Mouse (Mus musculus) liver, embryonic 14.5 days (tissue): Measurements from ENCODE around the gene Kcnj10. TPM values are rescaled to one million over a fixed set of nuclear protein-coding genes. Genes with fewer than 3 reads are reported as not detected.

Experiments used
- ATAC-seq: fragments of 200-750 bp; cut with Nextera tagmentation; 2 replicates; pipeline ENCODE4 v1.8.0; 2017; ENCODE audit warnings: moderate number of reproducible peaks, mild to moderate bottlenecking, moderate library complexity; ENCODE audit not compliant: insufficient read depth
- DNase-seq, 3 experiments: peaks; one replicate each; pipeline ENCODE4 v3.0.0-alpha.2; 2012 to 2013; ENCODE audit warnings: low read depth in 3 of 3, low spot score in 3 of 3
- H3K27ac ChIP-seq: fragments of 300-500 bp; sonication (generic); 2 replicates; pipeline ENCODE4 v1.5.1; 2014; ENCODE audit warnings: moderate library complexity, mild to moderate bottlenecking, control low read depth, inconsistent platforms
- H3K27me3 ChIP-seq: fragments of 300-500 bp; sonication (generic); 2 replicates; pipeline ENCODE4 v1.6.1; 2014; ENCODE audit warnings: mild to moderate bottlenecking, low read length, moderate library complexity; ENCODE audit not compliant: control insufficient read depth, insufficient read depth
- H3K36me3 ChIP-seq: fragments of 300-500 bp; sonication (generic); replicated peaks from 2 replicates; pipeline ENCODE4 v1.6.1; 2014; ENCODE audit warnings: low read depth; ENCODE audit not compliant: control insufficient read depth, insufficient read depth
- H3K4me1 ChIP-seq, 2 experiments: fragments of 200-500 bp in 1 of 2; fragments of 300-500 bp in 1 of 2; sonication (generic) in 1 of 2; replicated peaks; 2 replicates each; pipeline ENCODE4 v1.6.1; 2012 to 2014; ENCODE audit warnings: antibody characterized with exemption in 1 of 2, inconsistent platforms in 1 of 2, low read length in 1 of 2; ENCODE audit not compliant: control insufficient read depth in 2 of 2, insufficient read depth in 2 of 2
- H3K4me2 ChIP-seq: fragments of 300-500 bp; sonication (generic); 2 replicates; pipeline ENCODE4 v1.6.1; 2014; ENCODE audit warnings: low read depth, mild to moderate bottlenecking, control low read depth, moderate library complexity
- H3K4me3 ChIP-seq, 2 experiments: fragments of 200-500 bp in 1 of 2; fragments of 300-500 bp in 1 of 2; sonication (generic) in 1 of 2; 2 replicates each; pipeline ENCODE4 v1.5.1; 2012 to 2014; ENCODE audit warnings: low read depth in 2 of 2, low read length in 2 of 2, mild to moderate bottlenecking in 2 of 2, control low read depth in 1 of 2, inconsistent platforms in 1 of 2, moderate library complexity in 1 of 2; ENCODE audit not compliant: insufficient read depth in 1 of 2
- H3K9ac ChIP-seq: fragments of 300-500 bp; sonication (generic); replicated peaks from 2 replicates; pipeline ENCODE4 v1.6.1; 2014; ENCODE audit warnings: mild to moderate bottlenecking, control low read depth, moderate library complexity
- H3K9me3 ChIP-seq: fragments of 300-500 bp; sonication (generic); 2 replicates; pipeline ENCODE4 v1.6.1; 2016; ENCODE audit warnings: low read length, mixed read lengths; ENCODE audit not compliant: control insufficient read depth
- CTCF ChIP-seq: IDR thresholded peaks from 2 replicates; pipeline ENCODE4 v1.5.1; 2016; ENCODE audit warnings: antibody characterized with exemption, low read depth, control low read depth
- EP300 ChIP-seq: IDR thresholded peaks from 2 replicates; pipeline ENCODE4 v1.6.1; 2016; ENCODE audit warnings: antibody characterized with exemption, low read depth
- WGBS: fragments of 180-500 bp; shearing (Covaris S2); extraction: QIAGEN DNeasy Blood & Tissue Kit; methylation state at CpG from one replicate; pipeline ENCODE4 v1.1.7; 2014; ENCODE audit not compliant: insufficient replicate concordance; 5-methylcytosine and 5-hydroxymethylcytosine counted together
- polyA plus RNA-seq, 2 experiments: library from polyadenylated mRNA; depleted of rRNA in 1 of 2; stranded (reverse) in 1 of 2; unstranded in 1 of 2; fragments of >200 nt; fragmentation: Nextera tagmentation in 1 of 2; extraction: Ambion mirVana in 1 of 2; gene quantifications; 2 replicates each; pipeline versions ENCODE4 v1.2.1 to v1.2.3; 2012 to 2014

The Kcnj10 gene
- polyA plus RNA-seq, 2 experiments: 0.04 to 0.17 TPM

- DNase-seq: no peak
- H3K4me1 ChIP-seq: no peaks in the 10 kb centered on the region
- H3K9me3 ChIP-seq: no peaks in the 10 kb centered on the region
- H3K27ac ChIP-seq: no peak overlapping the region
- no peak overlapping the region for H3K4me2 ChIP-seq
- H3K4me3 ChIP-seq: no peak overlapping the region
- TF ChIP-seq CTCF (no peak), EP300 (no peak)
- H3K9ac ChIP-seq: no peak overlapping the region
- no peaks in the 10 kb centered on the region for H3K27me3 ChIP-seq
- ATAC-seq: no peak
- WGBS: 50% methylated on average over 3 of the region's 3 CpGs
- no peaks in the 10 kb centered on the region for H3K36me3 ChIP-seq
These were observed 77.6 kb downstream of the Kcnj10 start for GRCm38 (mm10) chr1:172418642-172419041.

- Histone ChIP-seq H3K4me1 (no peaks in the 10 kb centered on the region), H3K9me3 (no peaks in the 10 kb centered on the region), H3K27ac (no peak overlapping the region), H3K36me3 (no peaks in the 10 kb centered on the region), H3K27me3 (no peaks in the 10 kb centered on the region), H3K9ac (no peak overlapping the region), H3K4me3 (no peak overlapping the region), H3K4me2 (no peak overlapping the region)
- ATAC-seq (no peak), DNase-seq (no peak)
- TF ChIP-seq CTCF (no peak), EP300 (no peak)
- 62% methylated on average over 6 of the region's 6 CpGs for WGBS
These were observed 79.2 kb downstream of the Kcnj10 start for GRCm38 (mm10) chr1:172420181-172420580.

GRCm38 (mm10) chr1:172423393-172423792 is 82.4 kb downstream of the Kcnj10 start:
- Histone ChIP-seq H3K4me3 (no peak overlapping the region), H3K4me2 (no peak overlapping the region), H3K9me3 (no peaks in the 10 kb centered on the region), H3K27ac (no peak overlapping the region), H3K27me3 (no peaks in the 10 kb centered on the region), H3K4me1 (no peaks in the 10 kb centered on the region), H3K36me3 (no peaks in the 10 kb centered on the region), H3K9ac (no peak overlapping the region)
- DNase-seq (peak in 1 of 3 experiments; percentile 10), ATAC-seq (no peak)
- TF ChIP-seq CTCF (no peak), EP300 (no peak)
- WGBS: 44% methylated on average over 1 of the region's 1 CpGs

Other genes with a start within 250 kb of the Kcnj10 start
- gene Pex19, start 214.5 kb upstream of the Kcnj10 start, polyA plus RNA-seq (2012; rRNA removed): 19.8 and 20.1 TPM in 2 replicates
- gene Pex19, start 214.5 kb upstream of the Kcnj10 start, polyA plus RNA-seq (2014; fragmentation: Nextera tagmentation; extraction: Ambion mirVana): 30.1 and 32.9 TPM in 2 replicates
- gene Dcaf8, start 193.1 kb upstream of the Kcnj10 start, polyA plus RNA-seq (2012; rRNA removed): 25.4 and 34.6 TPM in 2 replicates
- 36.2 and 40.1 TPM in 2 replicates for gene Dcaf8, start 193.1 kb upstream of the Kcnj10 start, polyA plus RNA-seq (2014; fragmentation: Nextera tagmentation; extraction: Ambion mirVana)
- gene Pea15a, start 134.4 kb upstream of the Kcnj10 start, polyA plus RNA-seq (2012; rRNA removed): 10.4 and 11.1 TPM in 2 replicates
- 14.4 and 16.5 TPM in 2 replicates for gene Pea15a, start 134.4 kb upstream of the Kcnj10 start, polyA plus RNA-seq (2014; fragmentation: Nextera tagmentation; extraction: Ambion mirVana)
- 0.09 and 0.11 TPM in 2 replicates for gene Casq1, start 121.3 kb upstream of the Kcnj10 start, polyA plus RNA-seq (2012; rRNA removed)
- 0.22 TPM in 1 of 2 replicates, not detected in the other for gene Casq1, start 121.3 kb upstream of the Kcnj10 start, polyA plus RNA-seq (2014; fragmentation: Nextera tagmentation; extraction: Ambion mirVana)
- 0.01 TPM in 1 of 2 replicates, not detected in the other for gene Atp1a4, start 82.8 kb upstream of the Kcnj10 start, polyA plus RNA-seq (2012; rRNA removed)
- gene Atp1a4, start 82.8 kb upstream of the Kcnj10 start, polyA plus RNA-seq (2014; fragmentation: Nextera tagmentation; extraction: Ambion mirVana): not detected in 2 replicates
- gene Igsf8, start 79.6 kb upstream of the Kcnj10 start, polyA plus RNA-seq (2012; rRNA removed): 12.7 and 15.4 TPM in 2 replicates
- gene Igsf8, start 79.6 kb upstream of the Kcnj10 start, polyA plus RNA-seq (2014; fragmentation: Nextera tagmentation; extraction: Ambion mirVana): 11.0 and 11.6 TPM in 2 replicates
- 0.08 and 0.10 TPM in 2 replicates for gene Atp1a2, start 43.1 kb upstream of the Kcnj10 start, polyA plus RNA-seq (2012; rRNA removed)
- 0.01 and 0.08 TPM in 2 replicates for gene Atp1a2, start 43.1 kb upstream of the Kcnj10 start, polyA plus RNA-seq (2014; fragmentation: Nextera tagmentation; extraction: Ambion mirVana)
- 0.02 and 0.05 TPM in 2 replicates for gene Kcnj9, start 11.9 kb upstream of the Kcnj10 start, polyA plus RNA-seq (2012; rRNA removed)
- not detected in 2 replicates for gene Kcnj9, start 11.9 kb upstream of the Kcnj10 start, polyA plus RNA-seq (2014; fragmentation: Nextera tagmentation; extraction: Ambion mirVana)
- gene Pigm, start 35.3 kb downstream of the Kcnj10 start, polyA plus RNA-seq (2012; rRNA removed): 3.8 and 4.1 TPM in 2 replicates
- gene Pigm, start 35.3 kb downstream of the Kcnj10 start, polyA plus RNA-seq (2014; fragmentation: Nextera tagmentation; extraction: Ambion mirVana): 2.3 and 2.6 TPM in 2 replicates
- 0.92 and 1.5 TPM in 2 replicates for gene Slamf9, start 134.1 kb downstream of the Kcnj10 start, polyA plus RNA-seq (2012; rRNA removed)
- 1.5 and 1.9 TPM in 2 replicates for gene Slamf9, start 134.1 kb downstream of the Kcnj10 start, polyA plus RNA-seq (2014; fragmentation: Nextera tagmentation; extraction: Ambion mirVana)
- gene Igsf9, start 140.6 kb downstream of the Kcnj10 start, polyA plus RNA-seq (2012; rRNA removed): 2.1 and 2.8 TPM in 2 replicates
- gene Igsf9, start 140.6 kb downstream of the Kcnj10 start, polyA plus RNA-seq (2014; fragmentation: Nextera tagmentation; extraction: Ambion mirVana): 0.60 and 1.0 TPM in 2 replicates
- 75.1 and 88.2 TPM in 2 replicates for gene Tagln2, start 158.8 kb downstream of the Kcnj10 start, polyA plus RNA-seq (2012; rRNA removed)
- 94.4 and 97.5 TPM in 2 replicates for gene Tagln2, start 158.8 kb downstream of the Kcnj10 start, polyA plus RNA-seq (2014; fragmentation: Nextera tagmentation; extraction: Ambion mirVana)
- 0.15 and 0.28 TPM in 2 replicates for gene Cfap45, start 179.6 kb downstream of the Kcnj10 start, polyA plus RNA-seq (2012; rRNA removed)
- 0.22 and 0.29 TPM in 2 replicates for gene Cfap45, start 179.6 kb downstream of the Kcnj10 start, polyA plus RNA-seq (2014; fragmentation: Nextera tagmentation; extraction: Ambion mirVana)
- not detected in 2 replicates for gene Vsig8, start 214.7 kb downstream of the Kcnj10 start, polyA plus RNA-seq (2012; rRNA removed)
- not detected in 2 replicates for gene Vsig8, start 214.7 kb downstream of the Kcnj10 start, polyA plus RNA-seq (2014; fragmentation: Nextera tagmentation; extraction: Ambion mirVana)
- 0.11 and 0.15 TPM in 2 replicates for gene Slamf8, start 249.4 kb downstream of the Kcnj10 start, polyA plus RNA-seq (2012; rRNA removed)
- 0.09 TPM in 1 of 2 replicates, not detected in the other for gene Slamf8, start 249.4 kb downstream of the Kcnj10 start, polyA plus RNA-seq (2014; fragmentation: Nextera tagmentation; extraction: Ambion mirVana)